Mouse (Mus musculus) liver, embryonic 12.5 days (tissue): ENCODE measurements around the gene Tmc1. TPM values are rescaled to one million over a fixed set of nuclear protein-coding genes. Genes with fewer than 3 reads are reported as not detected.

Experiments
- ATAC-seq: fragments of 200-750 bp; cut with Nextera tagmentation; 2 replicates; pipeline ENCODE4 v1.8.0; 2017; ENCODE audit warnings: moderate number of reproducible peaks, mild to moderate bottlenecking, moderate library complexity
- H3K27ac ChIP-seq: fragments of 300-500 bp; sonication (generic); 2 replicates; pipeline ENCODE4 v1.5.1; 2016; ENCODE audit warnings: mild to moderate bottlenecking
- H3K27me3 ChIP-seq: fragments of 300-500 bp; sonication (generic); replicated peaks from 2 replicates; pipeline ENCODE4 v1.6.1; 2016; ENCODE audit warnings: mild to moderate bottlenecking, moderate library complexity
- H3K36me3 ChIP-seq: fragments of 300-500 bp; sonication (generic); 2 replicates; pipeline ENCODE4 v1.6.1; 2016; ENCODE audit warnings: mild to moderate bottlenecking, moderate library complexity
- H3K4me1 ChIP-seq: fragments of 300-500 bp; sonication (generic); 2 replicates; pipeline ENCODE4 v1.6.1; 2016
- H3K4me2 ChIP-seq: fragments of 300-500 bp; sonication (generic); 2 replicates; pipeline ENCODE4 v1.6.1; 2016; ENCODE audit warnings: mild to moderate bottlenecking, moderate library complexity
- H3K4me3 ChIP-seq: fragments of 300-500 bp; sonication (generic); 2 replicates; pipeline ENCODE4 v1.5.1; 2016; ENCODE audit warnings: mild to moderate bottlenecking, moderate library complexity
- H3K9ac ChIP-seq: fragments of 300-500 bp; sonication (generic); 2 replicates; pipeline ENCODE4 v1.6.1; 2016; ENCODE audit warnings: mild to moderate bottlenecking, moderate library complexity
- H3K9me3 ChIP-seq: fragments of 300-500 bp; sonication (generic); replicated peaks from 2 replicates; pipeline ENCODE4 v1.6.1; 2016; ENCODE audit warnings: mild to moderate bottlenecking, moderate library complexity
- WGBS: fragments of 180-500 bp; shearing (Covaris S2); methylation state at CpG from one replicate; pipeline ENCODE4 v1.1.7; 2016; ENCODE audit not compliant: insufficient replicate concordance; 5-methylcytosine and 5-hydroxymethylcytosine counted together
- polyA plus RNA-seq: library from polyadenylated mRNA; unstranded; fragments of >200 nt; fragmentation: Nextera tagmentation; extraction: Ambion mirVana; gene quantifications from 2 replicates; pipeline ENCODE4 v1.2.1, GENCODE M21; 2016

The Tmc1 gene
- 0.07 and 0.12 TPM in 2 replicates for polyA plus RNA-seq

DNA sequence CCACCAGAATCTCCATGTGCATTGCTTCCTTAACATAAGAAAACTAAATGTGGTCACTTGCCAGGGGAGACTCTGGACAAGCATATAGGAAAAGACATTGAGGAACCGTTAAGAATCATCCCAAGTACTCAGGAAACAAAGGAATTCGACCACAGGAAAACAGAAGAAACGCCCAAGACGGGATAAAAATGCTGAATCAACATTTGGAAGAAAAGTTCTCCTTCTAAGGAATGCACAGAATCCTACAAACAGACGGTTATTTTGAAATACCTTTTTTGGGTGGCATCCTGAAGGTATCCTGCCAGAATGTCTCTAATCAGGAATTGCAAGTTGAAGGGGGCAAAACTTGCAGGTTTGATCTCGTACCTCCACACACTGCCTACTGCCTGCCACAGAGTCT, at the start of gene Tmc1:
Gene Tmc1, minus strand, starts transcription at position 329 of the 400 bp plus-strand sequence.
- WGBS, result 56% methylated on average over 6 of the region's 6 CpGs

DNA sequence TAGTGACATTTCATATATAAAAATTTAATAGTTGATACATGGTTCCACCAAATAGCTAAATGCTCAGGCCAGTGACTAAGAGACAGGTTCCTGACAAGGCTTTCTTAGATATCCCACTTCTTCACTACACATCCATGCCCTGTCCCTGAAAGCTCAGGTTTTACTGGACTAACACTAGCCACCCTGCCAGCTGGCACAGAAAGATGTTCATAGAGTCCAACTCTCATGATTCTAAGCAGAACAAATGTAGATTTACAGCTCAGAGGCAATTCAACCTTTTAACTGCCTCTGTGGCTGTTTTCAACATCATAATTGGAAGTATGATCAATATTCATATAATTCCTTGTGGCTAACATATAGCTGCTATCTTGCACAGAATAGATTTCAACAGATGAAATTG, 47.5 kb upstream of the Tmc1 start:
- H3K27ac ChIP-seq, result no peak overlapping the region
- no peaks in the 10 kb centered on the region for H3K36me3 ChIP-seq
- H3K9me3 ChIP-seq, result no peaks in the 10 kb centered on the region
- ATAC-seq, result no peak
- no peaks in the 10 kb centered on the region for H3K4me1 ChIP-seq
- no peaks in the 10 kb centered on the region for H3K27me3 ChIP-seq
- no peak overlapping the region for H3K4me3 ChIP-seq
- H3K4me2 ChIP-seq, result no peak overlapping the region
- H3K9ac ChIP-seq, result no peak overlapping the region

More for the DNA sequence above, at the start of gene Tmc1:
- Histone ChIP-seq H3K4me1 (no peaks in the 10 kb centered on the region), H3K27me3 (no peaks in the 10 kb centered on the region), H3K27ac (no peak within 1 kb of the TSS), H3K36me3 (no peaks in the 10 kb centered on the region), H3K9ac (no peak within 1 kb of the TSS), H3K9me3 (no peaks in the 10 kb centered on the region; the same call in 1 of the 2 replicates), H3K4me3 (no peak within 1 kb of the TSS), H3K4me2 (no peak within 1 kb of the TSS)
- ATAC-seq, result no peak

DNA sequence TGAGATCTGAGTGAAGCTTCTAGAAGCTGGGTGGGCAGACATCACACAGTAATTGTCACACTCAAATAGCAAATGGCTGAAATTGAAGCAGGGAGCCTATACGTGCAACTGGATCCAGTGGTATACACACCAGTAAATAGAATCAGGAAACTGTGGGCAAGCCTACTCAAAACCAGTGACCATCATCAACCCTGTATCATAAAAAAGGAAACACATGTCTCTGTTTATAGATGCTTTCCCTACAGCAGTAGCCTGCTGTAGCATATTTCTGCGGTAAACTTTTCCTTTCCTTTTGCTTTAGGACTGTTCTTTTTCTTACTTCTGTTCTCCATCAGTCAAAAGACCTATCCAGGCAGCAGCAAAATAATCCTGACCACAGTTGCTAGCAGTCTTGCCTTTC, 25.2 kb upstream of the Tmc1 start:
- Histone ChIP-seq H3K27ac (no peak overlapping the region), H3K4me2 (no peak overlapping the region), H3K9me3 (no peaks in the 10 kb centered on the region), H3K4me3 (no peak overlapping the region), H3K36me3 (no peaks in the 10 kb centered on the region), H3K9ac (no peak overlapping the region), H3K4me1 (no peaks in the 10 kb centered on the region), H3K27me3 (no peaks in the 10 kb centered on the region)
- no peak for ATAC-seq
- WGBS, result 59% methylated on average over 2 of the region's 2 CpGs

DNA sequence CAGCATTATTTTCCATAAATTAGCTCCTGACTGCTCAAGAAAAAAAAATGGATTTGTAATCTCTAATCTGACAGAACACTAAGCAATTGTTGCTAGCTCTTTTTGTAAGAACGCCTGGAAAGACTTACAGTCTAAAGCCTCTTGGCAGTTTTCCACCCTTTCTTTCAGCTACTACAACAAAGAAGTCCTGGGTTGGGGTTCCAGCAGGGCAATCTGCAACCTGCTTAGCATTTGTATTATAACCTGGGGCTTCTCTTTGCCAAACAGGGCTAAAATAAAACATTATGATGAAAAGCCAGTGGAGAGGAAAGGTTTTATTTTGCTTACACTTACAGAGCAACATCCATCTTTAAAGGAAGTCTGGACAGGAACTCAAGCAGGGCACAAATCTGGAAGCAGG, 24.1 kb upstream of the Tmc1 start:
- Histone ChIP-seq H3K9ac (no peak overlapping the region), H3K27ac (no peak overlapping the region), H3K36me3 (no peaks in the 10 kb centered on the region), H3K27me3 (no peaks in the 10 kb centered on the region), H3K4me3 (no peak overlapping the region), H3K4me1 (no peaks in the 10 kb centered on the region), H3K4me2 (no peak overlapping the region), H3K9me3 (no peaks in the 10 kb centered on the region)
- ATAC-seq, result no peak
- 27% methylated on average over 1 of the region's 1 CpGs for WGBS

DNA sequence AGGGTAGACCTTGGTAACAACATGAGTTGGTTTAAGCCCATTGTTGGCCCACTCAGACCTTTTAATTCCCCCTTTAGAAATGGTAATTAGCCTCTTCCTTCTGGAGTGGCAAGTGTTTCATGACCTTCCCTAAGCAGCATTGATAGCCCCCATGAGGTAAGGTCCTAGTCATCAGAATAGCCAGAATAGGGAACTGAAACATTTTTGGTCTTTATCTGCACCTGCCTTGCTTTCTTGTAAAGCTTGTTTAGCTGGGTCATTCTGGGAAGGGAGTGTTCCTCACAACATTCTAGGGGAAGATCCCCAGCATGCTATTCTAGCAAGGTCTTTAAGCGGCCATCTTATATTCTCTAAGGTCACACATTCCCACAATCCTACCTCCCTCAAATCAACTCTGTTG, 17.9 kb upstream of the Tmc1 start:
- ATAC-seq, result no peak
- Histone ChIP-seq H3K27ac (no peak overlapping the region), H3K4me1 (no peaks in the 10 kb centered on the region), H3K9ac (no peak overlapping the region), H3K4me3 (no peak overlapping the region), H3K9me3 (no peaks in the 10 kb centered on the region), H3K36me3 (no peaks in the 10 kb centered on the region), H3K27me3 (no peaks in the 10 kb centered on the region), H3K4me2 (no peak overlapping the region)
- WGBS, result 76% methylated on average over 1 of the region's 1 CpGs

DNA sequence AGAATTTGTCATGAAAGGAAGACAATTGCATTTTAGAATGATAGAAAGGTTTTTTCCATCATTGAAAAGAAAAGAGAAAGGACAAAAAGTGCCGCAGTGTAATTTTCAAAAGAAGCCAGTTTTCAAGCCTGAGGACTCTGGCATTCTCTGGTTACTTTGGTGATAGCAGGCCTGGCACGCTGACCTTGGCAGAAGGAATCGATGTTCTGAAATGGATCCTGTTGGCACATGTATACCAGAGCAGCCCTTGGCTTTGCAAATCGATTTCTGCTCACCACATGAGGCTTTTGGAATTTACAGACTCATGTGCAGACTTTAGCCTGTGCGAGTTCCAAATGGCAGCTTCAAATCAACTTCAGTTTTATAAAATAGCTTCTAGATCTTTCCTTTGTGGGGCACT, 813 bp upstream of the Tmc1 start:
- H3K9ac ChIP-seq, result no peak overlapping the region
- no peak overlapping the region for H3K4me3 ChIP-seq
- no peak overlapping the region for H3K4me2 ChIP-seq
- H3K9me3 ChIP-seq, result no peaks in the 10 kb centered on the region; the same call in 1 of the 2 replicates
- H3K27me3 ChIP-seq, result no peaks in the 10 kb centered on the region
- WGBS, result 72% methylated on average over 5 of the region's 5 CpGs
- H3K4me1 ChIP-seq, result no peaks in the 10 kb centered on the region
- ATAC-seq, result no peak
- H3K27ac ChIP-seq, result no peak overlapping the region
- H3K36me3 ChIP-seq, result no peaks in the 10 kb centered on the region

DNA sequence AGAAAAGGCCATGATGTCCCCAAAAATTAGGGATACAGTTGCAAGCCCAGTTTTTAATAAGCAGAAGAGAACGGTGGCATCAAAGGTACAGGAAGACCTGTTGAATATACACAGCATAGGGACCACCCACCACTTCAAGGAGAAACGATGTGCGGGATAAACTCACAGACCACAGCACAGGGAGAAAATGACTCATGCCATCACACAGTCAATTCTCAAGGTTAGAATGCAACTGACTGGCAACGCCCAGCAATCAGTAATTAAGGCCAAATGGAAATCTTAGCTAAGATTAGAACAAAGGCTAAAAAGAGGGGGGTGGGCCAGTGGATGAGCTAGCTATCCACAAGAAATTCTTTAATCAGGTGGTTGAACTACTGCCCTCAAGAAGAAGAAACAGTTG, 9.6 kb downstream of the Tmc1 start:
- H3K4me2 ChIP-seq, result no peak overlapping the region
- H3K9me3 ChIP-seq, result no peaks in the 10 kb centered on the region
- 55% methylated on average over 4 of the region's 4 CpGs for WGBS
- no peak overlapping the region for H3K9ac ChIP-seq
- ATAC-seq, result no peak
- H3K4me3 ChIP-seq, result no peak overlapping the region
- no peaks in the 10 kb centered on the region for H3K36me3 ChIP-seq
- no peaks in the 10 kb centered on the region for H3K27me3 ChIP-seq
- H3K4me1 ChIP-seq, result no peaks in the 10 kb centered on the region
- no peak overlapping the region for H3K27ac ChIP-seq

DNA sequence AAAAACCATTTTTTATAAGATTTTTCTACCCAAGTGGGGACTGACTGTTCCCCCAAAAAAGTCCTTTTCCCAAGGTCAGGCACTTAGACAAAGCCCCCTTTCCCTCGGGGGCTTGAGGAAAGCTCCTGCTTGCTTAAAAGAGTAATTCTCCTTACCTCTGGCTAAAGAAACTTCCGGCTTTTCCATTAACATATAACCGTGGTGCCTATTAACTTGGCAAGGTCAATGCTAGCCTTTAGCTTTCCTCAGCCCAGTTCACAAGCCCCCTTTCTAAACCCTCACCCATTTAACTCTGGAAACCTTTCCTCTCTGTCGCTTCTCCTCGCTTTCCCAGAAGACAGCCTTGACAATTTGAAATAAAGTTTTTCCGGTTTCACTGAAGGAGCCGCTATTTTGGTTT, 29.7 kb downstream of the Tmc1 start:
- H3K4me3 ChIP-seq, result no peak overlapping the region
- H3K27ac ChIP-seq, result no peak overlapping the region
- ATAC-seq, result no peak
- H3K9me3 ChIP-seq, result no peaks in the 10 kb centered on the region
- no peaks in the 10 kb centered on the region for H3K4me1 ChIP-seq
- no peaks in the 10 kb centered on the region for H3K27me3 ChIP-seq
- 56% methylated on average over 7 of the region's 7 CpGs for WGBS
- no peak overlapping the region for H3K9ac ChIP-seq
- H3K4me2 ChIP-seq, result no peak overlapping the region
- H3K36me3 ChIP-seq, result no peaks in the 10 kb centered on the region

DNA sequence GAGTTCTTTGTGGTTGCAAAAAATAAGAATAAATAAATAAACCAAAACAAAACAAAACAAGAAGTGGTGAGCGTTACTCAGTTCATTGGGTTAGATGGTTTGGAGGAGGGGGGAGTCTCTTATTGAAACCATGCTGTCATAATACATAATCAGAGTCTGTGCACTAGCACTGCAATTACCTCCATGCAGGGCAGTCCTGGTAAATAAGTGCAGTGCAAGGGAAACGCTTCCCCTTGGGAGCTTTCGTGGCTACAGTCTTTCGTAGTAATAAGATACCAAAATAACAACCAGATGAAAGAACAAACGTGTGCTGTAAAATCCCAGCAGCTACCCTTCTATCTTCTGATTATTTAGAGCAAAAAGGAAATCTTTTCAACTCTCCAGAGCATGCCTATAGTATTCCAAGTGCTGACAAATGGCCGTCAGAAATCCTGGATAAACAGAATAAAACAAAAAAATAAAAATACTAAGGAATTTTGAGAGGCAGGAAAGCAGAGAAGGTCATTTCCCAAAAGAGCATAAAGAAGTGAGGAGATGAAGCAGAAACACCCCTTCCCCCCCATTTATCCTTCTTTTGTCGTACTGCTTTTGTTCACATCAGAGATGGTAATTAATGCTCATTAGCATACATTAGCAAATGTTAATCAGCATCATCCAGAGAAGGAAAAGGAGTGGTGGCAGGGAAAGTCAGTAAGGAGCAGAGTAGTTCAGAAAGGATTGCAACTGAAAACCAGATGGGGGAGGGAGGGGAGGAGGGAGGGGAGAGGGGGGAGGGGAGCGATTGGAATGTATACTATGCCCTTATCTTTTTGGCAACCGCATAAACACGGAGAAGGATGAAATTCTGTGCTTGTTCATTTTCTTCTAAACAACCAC, 30.4 kb downstream of the Tmc1 start:
- Histone ChIP-seq H3K9me3 (no peaks in the 10 kb centered on the region), H3K4me2 (no peak overlapping the region), H3K4me3 (no peak overlapping the region), H3K27ac (no peak overlapping the region), H3K36me3 (no peaks in the 10 kb centered on the region), H3K4me1 (no peaks in the 10 kb centered on the region), H3K27me3 (no peaks in the 10 kb centered on the region), H3K9ac (no peak overlapping the region)
- no peak for ATAC-seq
- WGBS, result 28% methylated on average over 10 of the region's 10 CpGs

DNA sequence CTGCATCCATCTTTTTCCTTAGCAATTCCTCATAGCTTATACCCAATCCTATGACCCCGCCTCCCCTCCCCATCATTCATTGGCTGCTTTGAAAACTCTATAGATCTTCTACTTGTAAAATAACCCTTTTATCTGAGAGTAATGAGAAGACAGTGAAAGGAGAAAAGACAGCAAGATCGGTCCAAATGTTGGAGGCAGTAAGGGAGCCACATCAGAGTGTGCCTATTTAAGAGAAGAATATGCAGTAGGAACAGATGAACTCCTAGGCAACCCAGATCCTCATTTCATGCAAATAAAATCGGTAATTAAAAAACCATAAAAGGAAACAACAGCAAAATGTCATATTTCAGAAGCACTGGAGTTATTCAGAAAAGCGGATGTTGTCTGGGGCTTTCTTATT, 35.8 kb downstream of the Tmc1 start:
- Histone ChIP-seq H3K4me2 (no peak overlapping the region), H3K27me3 (no peaks in the 10 kb centered on the region), H3K9ac (no peak overlapping the region), H3K4me3 (no peak overlapping the region), H3K27ac (no peak overlapping the region), H3K36me3 (no peaks in the 10 kb centered on the region), H3K9me3 (no peaks in the 10 kb centered on the region), H3K4me1 (no peaks in the 10 kb centered on the region)
- WGBS, result 66% methylated on average over 4 of the region's 4 CpGs
- no peak for ATAC-seq

DNA sequence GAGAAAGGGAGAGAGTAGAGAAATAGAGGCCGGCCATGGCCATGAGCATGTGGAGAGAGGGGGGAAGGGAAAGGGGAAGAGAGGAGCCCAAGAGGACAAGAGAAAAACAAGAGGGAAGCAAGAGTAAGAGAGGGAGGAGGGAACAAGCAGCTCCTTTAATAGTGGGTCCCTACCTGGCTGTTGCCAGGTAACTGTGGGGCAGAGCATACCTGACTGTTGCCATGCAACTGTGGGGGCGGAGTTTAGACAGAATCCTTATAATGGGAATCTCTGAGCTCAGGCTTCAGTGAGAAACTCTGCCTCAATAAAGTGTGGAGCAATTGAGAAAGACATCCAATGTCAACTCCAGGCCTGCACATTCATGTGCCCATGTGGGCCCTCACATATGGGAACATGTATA, 38.9 kb downstream of the Tmc1 start:
- Histone ChIP-seq H3K4me3 (no peak overlapping the region), H3K27ac (no peak overlapping the region), H3K36me3 (no peaks in the 10 kb centered on the region), H3K4me2 (no peak overlapping the region), H3K4me1 (no peaks in the 10 kb centered on the region), H3K27me3 (no peaks in the 10 kb centered on the region), H3K9ac (no peak overlapping the region), H3K9me3 (no peaks in the 10 kb centered on the region)
- 72% methylated on average over 2 of the region's 2 CpGs for WGBS
- no peak for ATAC-seq

DNA sequence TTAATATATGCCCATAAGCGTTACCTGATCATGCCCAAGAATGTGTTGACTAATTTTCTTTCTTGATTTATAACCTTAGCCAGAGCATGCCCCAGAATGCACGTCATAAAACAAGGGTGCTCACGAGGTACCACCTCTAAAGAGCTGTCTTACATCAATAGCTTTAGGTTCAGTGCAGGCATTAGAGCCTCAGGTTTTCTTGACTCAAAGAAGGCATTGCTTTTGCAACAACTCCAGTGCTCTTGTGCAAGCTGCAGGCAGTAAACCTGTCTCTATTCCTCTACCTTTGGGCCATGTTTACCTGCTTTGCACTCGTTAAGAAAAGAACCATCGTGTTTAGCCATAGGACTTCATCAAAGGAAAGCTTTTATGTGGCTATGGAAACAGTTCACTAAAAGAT, 43.6 kb downstream of the Tmc1 start:
- Histone ChIP-seq H3K9me3 (no peaks in the 10 kb centered on the region), H3K27ac (no peak overlapping the region), H3K9ac (no peak overlapping the region), H3K36me3 (no peaks in the 10 kb centered on the region), H3K4me3 (no peak overlapping the region), H3K27me3 (no peaks in the 10 kb centered on the region), H3K4me1 (no peaks in the 10 kb centered on the region), H3K4me2 (no peak overlapping the region)
- 67% methylated on average over 5 of the region's 5 CpGs for WGBS
- no peak for ATAC-seq

DNA sequence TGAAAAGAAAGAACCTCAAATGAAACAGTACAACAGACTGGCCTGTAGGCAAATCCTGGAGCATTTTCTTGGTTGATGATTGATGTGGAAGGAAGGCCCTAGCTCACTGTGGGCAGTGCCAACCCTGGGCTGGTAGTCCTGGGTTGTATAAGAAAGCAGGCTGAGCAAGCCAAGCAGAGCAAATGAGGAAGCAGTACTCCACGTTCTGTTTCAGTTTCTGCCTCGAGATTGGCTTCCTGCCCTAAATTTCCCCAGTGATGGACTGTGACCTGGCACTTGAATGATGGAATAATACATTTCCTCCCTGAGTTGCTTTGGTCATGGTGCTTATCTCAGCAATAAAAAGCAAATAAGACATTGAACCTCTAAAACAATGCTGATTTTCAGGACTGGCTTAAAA, 72.8 kb downstream of the Tmc1 start:
- no peak overlapping the region for H3K4me2 ChIP-seq
- H3K9ac ChIP-seq, result no peak overlapping the region
- WGBS, result 10% methylated on average over 2 of the region's 2 CpGs
- H3K9me3 ChIP-seq, result no peaks in the 10 kb centered on the region
- H3K4me1 ChIP-seq, result no peaks in the 10 kb centered on the region
- H3K4me3 ChIP-seq, result no peak overlapping the region
- no peaks in the 10 kb centered on the region for H3K36me3 ChIP-seq
- no peak for ATAC-seq
- no peaks in the 10 kb centered on the region for H3K27me3 ChIP-seq
- H3K27ac ChIP-seq, result no peak overlapping the region
